Mouse (Mus musculus) lung, embryonic 16.5 days (tissue): ENCODE data around the gene Dlg4. TPM values are rescaled to one million over a fixed set of nuclear protein-coding genes. Genes with fewer than 3 reads are reported as not detected.

Experiments used
- ATAC-seq: fragments of 200-750 bp; cut with Nextera tagmentation; 2 replicates; pipeline ENCODE4 v1.8.0; 2017; ENCODE audit warnings: low read depth, mild to moderate bottlenecking, moderate library complexity
- H3K27ac ChIP-seq: fragments of 300-500 bp; sonication (generic); 2 replicates; pipeline ENCODE4 v1.5.1; 2014; ENCODE audit warnings: mild to moderate bottlenecking, control low read depth, low read length
- H3K27me3 ChIP-seq: fragments of 300-500 bp; sonication (generic); 2 replicates; pipeline ENCODE4 v1.6.1; 2014; ENCODE audit warnings: low read depth, low read length, mixed read lengths; ENCODE audit not compliant: control insufficient read depth, insufficient read depth
- H3K36me3 ChIP-seq: fragments of 300-500 bp; sonication (generic); 2 replicates; pipeline ENCODE4 v1.6.1; 2014; ENCODE audit warnings: low read length; ENCODE audit not compliant: control insufficient read depth, insufficient read depth
- H3K4me1 ChIP-seq: fragments of 300-500 bp; sonication (generic); replicated peaks from 2 replicates; pipeline ENCODE4 v1.6.1; 2014; ENCODE audit warnings: low read length, mixed read lengths; ENCODE audit not compliant: control insufficient read depth, insufficient read depth
- H3K4me2 ChIP-seq: fragments of 300-500 bp; sonication (generic); 2 replicates; pipeline ENCODE4 v1.6.1; 2014; ENCODE audit warnings: low read depth, low read length, control low read depth
- H3K4me3 ChIP-seq: fragments of 300-500 bp; sonication (generic); 2 replicates; pipeline ENCODE4 v1.5.1; 2014; ENCODE audit warnings: mild to moderate bottlenecking, low read length, control low read depth
- H3K9ac ChIP-seq: fragments of 300-500 bp; sonication (generic); 2 replicates; pipeline ENCODE4 v1.6.1; 2014; ENCODE audit warnings: low read length, control low read depth
- H3K9me3 ChIP-seq: fragments of 300-500 bp; sonication (generic); 2 replicates; pipeline ENCODE4 v1.6.1; 2016; ENCODE audit warnings: low read length; ENCODE audit not compliant: control insufficient read depth
- WGBS: fragments of 180-500 bp; shearing (Covaris S2); extraction: QIAGEN DNeasy Blood & Tissue Kit; methylation state at CpG from one replicate; pipeline ENCODE4 v1.1.7; 2014; 5-methylcytosine and 5-hydroxymethylcytosine counted together
- polyA plus RNA-seq: library from polyadenylated mRNA; unstranded; fragments of >200 nt; fragmentation: Nextera tagmentation; extraction: Ambion mirVana; gene quantifications from 2 replicates; pipeline ENCODE4 v1.2.1, GENCODE M21; 2015

Gene Dlg4
- polyA plus RNA-seq, 1 experiment from 2014 or later, result 7.9 TPM

DNA sequence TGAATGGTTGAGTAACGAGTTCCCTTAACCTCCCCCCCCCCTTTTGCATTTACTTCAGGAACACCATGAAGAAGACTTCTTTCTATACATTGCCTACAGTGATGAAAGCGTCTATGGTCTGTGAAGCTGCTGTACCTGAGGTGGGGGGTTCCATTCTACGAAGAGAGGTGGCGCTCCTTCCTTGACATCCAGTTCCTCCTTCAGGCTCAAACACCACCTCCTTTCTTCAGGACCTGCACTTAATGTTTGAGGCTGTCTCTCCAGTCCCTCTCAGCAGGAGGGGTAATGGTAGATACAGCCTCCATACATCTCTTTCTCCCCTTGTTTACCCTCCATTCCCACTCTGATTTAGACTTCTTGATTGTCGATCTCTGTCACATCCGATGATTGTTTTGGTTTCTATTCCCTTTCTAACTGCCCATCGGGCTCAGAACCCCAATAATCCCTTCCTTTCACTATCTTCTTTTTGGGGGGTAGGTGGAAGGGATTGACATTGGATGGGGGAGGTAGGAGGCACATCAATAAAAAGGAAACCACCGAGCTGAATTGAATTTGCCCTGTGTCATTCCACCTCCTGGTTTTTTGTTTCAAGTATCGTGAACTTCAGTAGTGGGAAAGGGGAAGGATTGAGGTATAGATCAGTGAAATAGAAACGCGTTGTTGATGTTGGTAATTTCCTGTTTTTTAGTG lies 22.2 kb upstream of the Dlg4 start:
- no peak for ATAC-seq
- no peaks in the 10 kb centered on the region for H3K27me3 ChIP-seq
- peak overlapping the region; percentile 54 for H3K4me2 ChIP-seq
- H3K4me1 ChIP-seq, result peaks cover 18% of the 10 kb centered on the region
- no peak overlapping the region for H3K4me3 ChIP-seq
- H3K36me3 ChIP-seq, result peaks cover 40% of the 10 kb centered on the region
- no peak overlapping the region for H3K9ac ChIP-seq
- H3K27ac ChIP-seq, result no peak overlapping the region
- WGBS, result 86% methylated on average over 11 of the region's 11 CpGs
- no peaks in the 10 kb centered on the region for H3K9me3 ChIP-seq

DNA sequence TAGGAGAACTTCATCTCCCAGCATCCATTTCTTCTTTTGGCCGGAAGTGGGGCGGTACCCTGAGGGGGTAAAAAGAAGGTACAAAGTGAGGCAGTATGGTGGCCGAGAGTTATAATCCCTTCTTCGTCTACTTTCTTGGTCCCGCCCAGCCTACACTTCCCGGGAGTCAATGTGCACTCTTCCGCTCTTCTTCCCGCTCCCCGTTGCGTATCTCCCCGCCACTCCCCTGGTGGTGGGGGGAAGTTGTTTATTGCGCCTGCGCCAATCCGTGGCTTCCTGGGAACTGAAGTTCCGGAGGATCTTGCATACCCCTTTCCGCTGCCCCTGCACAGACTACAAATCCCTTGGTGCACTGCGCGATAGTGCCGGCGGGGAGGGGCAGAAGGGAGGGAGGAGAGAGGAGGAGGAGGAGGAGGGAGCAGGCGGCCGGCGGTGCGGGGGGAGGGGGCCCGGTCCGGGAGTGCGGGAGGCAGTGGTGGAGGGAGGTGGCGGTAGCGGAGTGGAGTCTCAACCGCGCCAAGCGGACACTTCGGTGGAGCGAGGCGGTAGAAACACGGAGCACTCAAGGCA lies 21.3 kb upstream of the Dlg4 start, which contains the start of gene Phf23:
Phf23 (plus strand) TSS at position 387 of the 570 bp plus-strand sequence.
- under 1% methylated on average over 36 of the region's 36 CpGs for WGBS
- Histone ChIP-seq H3K27me3 (no peaks in the 10 kb centered on the region), H3K9ac (peak within 1 kb of the TSS; percentile 99), H3K36me3 (peaks cover 37% of the 10 kb centered on the region), H3K9me3 (no peaks in the 10 kb centered on the region), H3K27ac (peak within 1 kb of the TSS; percentile 99), H3K4me1 (peaks cover 20% of the 10 kb centered on the region), H3K4me2 (peak within 1 kb of the TSS; percentile 59), H3K4me3 (peak within 1 kb of the TSS; percentile 100)
- ATAC-seq, result peak; percentile 80

DNA sequence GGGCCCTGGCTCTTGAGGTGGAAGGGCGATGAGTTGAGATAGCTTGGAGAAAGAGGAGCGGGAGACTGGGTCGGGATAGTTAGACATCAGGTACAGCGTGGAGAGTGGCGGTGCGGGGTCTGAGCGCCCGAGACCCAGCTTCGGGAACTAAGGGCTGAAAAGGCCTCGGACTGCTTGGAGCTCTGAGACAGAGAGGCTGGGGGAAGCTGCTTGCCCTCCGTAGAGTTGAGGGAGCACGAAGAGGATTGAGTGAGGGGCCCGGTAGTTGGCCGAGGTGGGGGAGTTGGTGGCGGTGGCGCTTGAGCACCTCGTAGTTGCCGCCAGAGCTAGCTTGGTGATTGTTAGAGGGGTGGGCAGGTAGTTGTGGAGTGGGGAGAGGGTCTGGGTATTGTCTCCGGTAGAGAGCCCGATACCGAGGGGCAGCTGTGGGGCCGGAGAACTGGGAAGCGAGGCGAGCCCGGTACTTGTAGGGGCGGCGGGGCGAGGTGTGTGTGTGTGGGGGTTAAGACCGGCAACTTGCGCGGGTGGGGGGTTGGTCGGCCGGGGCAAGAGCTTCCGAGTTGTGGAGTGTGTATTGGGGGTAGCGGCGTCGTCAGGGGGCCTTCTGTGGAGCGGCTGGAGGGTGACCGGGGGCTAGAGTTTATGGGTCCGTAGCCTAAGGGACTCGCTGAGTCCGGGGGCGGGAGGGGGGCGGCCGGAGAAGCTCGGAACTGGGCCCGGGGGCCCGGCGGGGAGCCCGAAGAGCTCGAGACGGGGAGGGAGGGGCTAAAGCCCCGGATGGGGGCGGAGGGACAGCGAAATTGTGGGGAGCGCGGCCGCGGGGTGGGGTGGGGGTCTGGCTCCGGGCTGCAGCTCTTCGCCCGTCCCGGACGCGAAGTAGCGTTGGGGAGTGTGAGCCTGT lies 20.3 kb upstream of the Dlg4 start:
- peak; percentile 1 for ATAC-seq
- Histone ChIP-seq H3K4me1 (peaks cover 22% of the 10 kb centered on the region), H3K36me3 (peaks cover 37% of the 10 kb centered on the region), H3K27me3 (no peaks in the 10 kb centered on the region), H3K9ac (peak overlapping the region; percentile 99), H3K4me2 (peak overlapping the region; percentile 59), H3K4me3 (peak overlapping the region; percentile 100), H3K27ac (peak overlapping the region; percentile 99), H3K9me3 (no peaks in the 10 kb centered on the region)
- under 1% methylated on average over 53 of the region's 66 CpGs for WGBS

DNA sequence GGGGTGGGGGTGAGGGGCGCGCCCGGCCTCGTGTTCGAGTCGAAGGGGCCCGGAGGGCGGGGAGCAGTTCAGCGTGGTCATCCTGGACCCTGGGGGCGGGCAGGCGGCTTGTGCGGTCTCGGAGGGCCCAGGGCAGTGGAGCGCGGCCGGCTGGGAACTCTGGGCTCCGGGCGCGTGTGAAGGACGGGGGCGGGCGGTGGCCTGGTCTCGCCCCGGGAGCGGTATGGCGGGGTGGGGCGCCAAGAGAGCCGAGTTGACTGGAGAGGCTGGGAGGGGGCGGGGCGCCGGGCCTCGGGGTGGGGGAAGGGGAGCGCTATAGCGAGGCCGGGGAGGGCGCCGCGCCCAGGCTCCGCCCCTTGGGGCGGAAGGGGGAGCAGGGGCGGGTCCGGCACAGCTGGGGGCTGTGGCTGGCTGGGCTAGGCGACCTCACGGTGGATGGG lies 19.7 kb upstream of the Dlg4 start:
- peaks cover 29% of the 10 kb centered on the region for H3K4me1 ChIP-seq
- peaks cover 37% of the 10 kb centered on the region for H3K36me3 ChIP-seq
- peak overlapping the region; percentile 100 for H3K4me3 ChIP-seq
- peak overlapping the region; percentile 99 for H3K9ac ChIP-seq
- peak; percentile 67 for ATAC-seq
- H3K27me3 ChIP-seq, result no peaks in the 10 kb centered on the region
- peak overlapping the region; percentile 59 for H3K4me2 ChIP-seq
- peak overlapping the region; percentile 99 for H3K27ac ChIP-seq
- WGBS, result 3% methylated on average over 23 of the region's 44 CpGs
- no peaks in the 10 kb centered on the region for H3K9me3 ChIP-seq

DNA sequence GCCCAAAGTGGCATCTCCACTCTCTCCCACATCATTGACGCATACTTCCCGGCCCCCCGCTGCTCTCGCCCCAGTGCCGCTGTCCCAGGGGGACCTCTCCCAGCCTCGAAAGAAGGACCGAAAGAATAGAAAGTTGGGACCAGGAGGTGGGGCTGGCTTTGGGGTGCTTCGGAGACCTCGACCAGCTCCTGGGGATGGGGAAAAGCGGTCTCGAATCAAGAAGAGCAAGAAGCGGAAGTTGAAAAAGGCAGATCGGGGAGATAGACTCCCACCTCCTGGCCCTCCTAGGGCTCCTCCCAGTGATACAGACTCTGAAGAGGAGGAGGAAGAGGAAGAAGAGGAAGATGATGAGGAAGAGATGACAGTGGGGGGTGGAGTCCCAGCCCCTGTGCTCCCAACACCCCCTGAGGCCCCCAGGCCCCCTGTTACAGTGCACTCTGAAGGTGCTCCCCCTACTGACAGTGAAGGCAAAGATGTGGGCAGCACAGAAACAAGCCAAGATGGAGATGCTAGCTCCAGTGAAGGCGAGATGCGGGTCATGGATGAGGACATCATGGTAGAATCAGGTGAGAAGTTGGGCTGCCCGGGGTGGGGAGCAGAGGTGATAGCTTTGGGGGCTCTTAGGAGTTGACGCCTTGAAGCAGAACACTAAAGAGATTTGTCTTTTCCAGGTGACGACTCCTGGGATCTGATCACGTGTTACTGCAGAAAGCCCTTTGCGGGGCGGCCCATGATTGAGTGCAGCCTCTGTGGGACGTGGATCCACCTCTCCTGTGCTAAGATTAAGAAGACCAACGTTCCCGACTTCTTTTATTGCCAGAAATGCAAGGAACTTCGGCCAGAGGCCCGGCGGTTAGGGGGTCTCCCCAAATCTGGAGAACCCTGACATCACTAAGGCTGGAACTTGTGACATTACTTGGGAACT lies 17.9 kb upstream of the Dlg4 start:
- no peak overlapping the region for H3K4me3 ChIP-seq
- 91% methylated on average over 27 of the region's 27 CpGs for WGBS
- H3K36me3 ChIP-seq, result peaks cover 30% of the 10 kb centered on the region
- no peak for ATAC-seq
- peaks cover 28% of the 10 kb centered on the region for H3K4me1 ChIP-seq
- no peak overlapping the region for H3K27ac ChIP-seq
- no peaks in the 10 kb centered on the region for H3K9me3 ChIP-seq
- no peaks in the 10 kb centered on the region for H3K27me3 ChIP-seq
- no peak overlapping the region for H3K4me2 ChIP-seq
- no peak overlapping the region for H3K9ac ChIP-seq

DNA sequence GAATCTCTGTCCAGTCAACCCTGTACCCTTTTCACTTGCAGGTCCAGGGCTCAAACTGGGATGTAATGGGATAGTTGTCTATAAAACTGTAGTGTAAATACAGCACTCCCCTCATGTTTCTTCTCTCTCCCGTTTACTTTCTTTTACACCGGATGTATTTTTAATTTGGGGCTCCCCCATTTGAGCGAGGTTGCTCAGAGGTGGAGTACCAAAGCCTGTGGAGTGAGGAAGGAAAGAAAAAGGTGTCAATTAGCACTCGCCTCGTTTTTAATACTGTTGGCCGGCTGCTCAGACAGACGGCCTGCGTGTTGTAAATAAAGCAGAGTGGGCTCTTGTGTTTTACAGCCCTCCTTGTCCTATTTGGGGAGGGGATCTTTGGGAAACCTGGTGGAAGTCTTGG lies 17.1 kb upstream of the Dlg4 start:
- no peak overlapping the region for H3K4me2 ChIP-seq
- no peaks in the 10 kb centered on the region for H3K9me3 ChIP-seq
- ATAC-seq, result no peak
- 78% methylated on average over 8 of the region's 8 CpGs for WGBS
- H3K4me3 ChIP-seq, result no peak overlapping the region
- H3K4me1 ChIP-seq, result peaks cover 28% of the 10 kb centered on the region
- H3K9ac ChIP-seq, result no peak overlapping the region
- H3K36me3 ChIP-seq, result peaks cover 23% of the 10 kb centered on the region
- H3K27ac ChIP-seq, result peak overlapping the region; percentile 51
- H3K27me3 ChIP-seq, result no peaks in the 10 kb centered on the region

DNA sequence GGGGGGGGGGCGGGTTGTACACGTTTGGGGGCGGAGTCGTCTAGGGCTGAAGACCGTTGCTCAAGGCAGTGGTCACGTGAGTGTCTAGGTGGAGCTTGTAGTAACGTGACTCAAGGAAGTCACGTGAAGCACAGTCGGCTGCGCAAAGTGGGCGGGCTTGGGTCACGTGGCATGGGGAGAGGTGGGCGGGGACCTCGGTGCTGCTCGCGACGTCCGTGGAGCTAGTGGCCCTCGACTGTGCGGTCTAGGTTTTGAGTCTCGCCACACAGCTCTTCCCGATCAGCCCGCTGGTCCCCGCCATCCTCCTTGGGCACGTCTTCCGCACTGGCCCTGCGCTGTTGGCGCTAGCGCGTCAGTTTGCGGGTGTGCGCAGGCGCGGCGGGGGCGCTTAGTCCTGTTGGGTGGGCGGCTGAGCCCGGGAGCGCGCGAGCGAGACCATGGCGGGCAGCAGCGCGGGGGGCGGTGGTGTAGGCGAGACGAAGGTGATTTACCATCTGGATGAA lies 16.3 kb upstream of the Dlg4 start, which contains the start of gene Dvl2:
Dvl2 (plus strand) TSS at position 200 of the 503 bp plus-strand sequence.
- H3K27ac ChIP-seq, result peak within 1 kb of the TSS; percentile 94
- peaks cover 28% of the 10 kb centered on the region for H3K4me1 ChIP-seq
- under 1% methylated on average over 47 of the region's 48 CpGs for WGBS
- H3K4me3 ChIP-seq, result peak within 1 kb of the TSS; percentile 77
- H3K4me2 ChIP-seq, result peak within 1 kb of the TSS; percentile 61
- no peaks in the 10 kb centered on the region for H3K27me3 ChIP-seq
- H3K9ac ChIP-seq, result peak within 1 kb of the TSS; percentile 84
- H3K9me3 ChIP-seq, result no peaks in the 10 kb centered on the region
- peak; percentile 60 for ATAC-seq
- peaks cover 23% of the 10 kb centered on the region for H3K36me3 ChIP-seq

DNA sequence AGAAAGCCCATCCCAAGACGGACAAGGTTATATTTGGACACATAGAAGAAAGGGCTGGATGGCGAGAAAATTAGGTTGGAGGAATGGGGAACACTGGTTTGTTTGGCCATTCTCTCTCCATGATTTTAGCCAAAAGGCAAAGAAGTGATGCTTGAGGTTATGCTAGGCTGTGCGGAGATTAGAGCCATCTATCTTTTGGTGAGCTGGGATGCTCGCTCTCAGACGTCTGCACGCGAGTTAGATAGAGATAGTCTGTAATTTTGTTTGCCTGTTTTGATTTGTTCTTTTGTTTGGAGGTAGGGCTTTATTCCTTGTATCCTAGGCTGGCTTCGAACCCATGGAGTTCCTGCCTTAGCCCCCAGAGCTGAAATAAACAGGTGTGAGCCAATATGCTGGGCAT lies 15.6 kb upstream of the Dlg4 start:
- H3K9ac ChIP-seq, result peak overlapping the region; percentile 84
- H3K9me3 ChIP-seq, result no peaks in the 10 kb centered on the region
- ATAC-seq, result no peak
- no peaks in the 10 kb centered on the region for H3K27me3 ChIP-seq
- peak overlapping the region; percentile 77 for H3K4me3 ChIP-seq
- WGBS, result 4% methylated on average over 8 of the region's 8 CpGs
- peaks cover 28% of the 10 kb centered on the region for H3K4me1 ChIP-seq
- H3K4me2 ChIP-seq, result peak overlapping the region; percentile 61
- H3K36me3 ChIP-seq, result peaks cover 29% of the 10 kb centered on the region
- peak overlapping the region; percentile 94 for H3K27ac ChIP-seq
